13 mouse cellular contexts compared by ENCODE assay signal in genomic region chr1:182227141-182227963, GRCm38 (mm10). TPM values are rescaled to one million over a fixed set of nuclear protein-coding genes. Genes with fewer than 3 reads are reported as not detected.
A peak's percentile ranks its signal among the peaks of the same experiment; 100 is the strongest.
DNase-seq lines count a peak whose midpoint lies in the region; ATAC-seq lines count a peak whose summit lies in the region.
"Had no signal": no experiment of that assay in that cellular context is flagged by ENCODE, and none has a peak within 500 bp of the region (broad histone marks: within the 10 kb centered on the region; RNA-seq: fewer than 3 reads in every experiment).

No protein-coding gene starts in this region.

- H3K36me3 ChIP-seq in heart, embryonic 11.5 days (ENCODE audit: control insufficient read depth, insufficient read depth, low read length): no peaks in the 10 kb centered on the region
- no peaks in the 10 kb centered on the region for H3K36me3 ChIP-seq in heart, embryonic 15.5 days
- H3K36me3 ChIP-seq: limb, embryonic 13.5 days had no signal

- no peak overlapping the region for H3K4me2 ChIP-seq in heart, embryonic 11.5 days
- H3K4me2 ChIP-seq in heart, embryonic 15.5 days: no peak overlapping the region
- H3K4me2 ChIP-seq: limb, embryonic 13.5 days had no signal

- no peak overlapping the region for H3K9ac ChIP-seq in heart, embryonic 11.5 days (ENCODE audit: low read depth, low read length)
- H3K9ac ChIP-seq in heart, embryonic 15.5 days: no peak overlapping the region
- H3K9ac ChIP-seq: limb, embryonic 13.5 days had no signal

- intact Hi-C loops in left cerebral cortex, postnatal 25 days (cut with DNase I): no loop called here

- H3K4me1 ChIP-seq in heart, embryonic 11.5 days (ENCODE audit: control insufficient read depth, insufficient read depth, low read length): no peaks in the 10 kb centered on the region
- no peaks in the 10 kb centered on the region for H3K4me1 ChIP-seq in heart, embryonic 15.5 days (replicated peaks)

- no peak overlapping the region for H3K27ac ChIP-seq in heart, embryonic 11.5 days (ENCODE audit: low read depth, low read length)
- peak overlapping the region; percentile 29 for H3K27ac ChIP-seq in heart, embryonic 15.5 days
- H3K27ac ChIP-seq: limb, embryonic 13.5 days had no signal

- ATAC-seq in heart, embryonic 11.5 days (replicated peaks; ENCODE audit: insufficient number of reproducible peaks, low FRiP score, low TSS enrichment): no peak
- ATAC-seq in heart, embryonic 15.5 days (replicated peaks; ENCODE audit: insufficient number of reproducible peaks, insufficient read depth, low FRiP score, low read depth): 0 out of 2 replicates have a peak, but pooled peaks have one; percentile 14

- peak; percentile 94 for DNase-seq in heart, adult 11 months
- DNase-seq in NIH3T3 (ENCODE audit: low read depth): peak; percentile 24
- DNase-seq in kidney, postnatal 14 days: peak; percentile 70
- no peak for DNase-seq in left cerebral cortex, postnatal 25 days (ENCODE audit: low spot score in 2 of 2)
- DNase-seq in frontal cortex, postnatal 36 days (ENCODE audit: low spot score in 2 of 2): no peak
- DNase-seq in urinary bladder, adult 2 months (ENCODE audit: low spot score): no peak
- DNase-seq: cerebellum, adult 9-10 months; layer of hippocampus, adult 9-11 months; retina, postnatal 1 day had no signal

- 58% methylated on average over 12 of the region's 12 CpGs for WGBS in heart, embryonic 11.5 days (ENCODE audit: insufficient replicate concordance)
- 48% methylated on average over 12 of the region's 12 CpGs for WGBS in heart, embryonic 15.5 days

- H3K9me3 ChIP-seq in heart, embryonic 11.5 days (replicated peaks; ENCODE audit: control insufficient read depth, low read length): no peaks in the 10 kb centered on the region
- H3K9me3 ChIP-seq in heart, embryonic 15.5 days (replicated peaks): no peaks in the 10 kb centered on the region; the same call in 1 of the 2 replicates

- no peaks in the 10 kb centered on the region for H3K27me3 ChIP-seq in heart, embryonic 11.5 days (ENCODE audit: control insufficient read depth, insufficient read depth, low read length)
- H3K27me3 ChIP-seq in heart, embryonic 15.5 days: no peaks in the 10 kb centered on the region
- H3K27me3 ChIP-seq: limb, embryonic 13.5 days; megakaryocyte, embryonic 14.5 days had no signal

- no peak overlapping the region for H3K4me3 ChIP-seq in heart, embryonic 11.5 days (ENCODE audit: low read depth, low read length)
- no peak overlapping the region for H3K4me3 ChIP-seq in heart, embryonic 15.5 days
- H3K4me3 ChIP-seq: limb, embryonic 13.5 days had no signal

RNA-seq across cellular contexts. Expression of gene Degs1, which starts 55.3 kb away (rescaled TPM):
- 157 and 171 TPM in 2 replicates for polyA plus RNA-seq in heart, embryonic 11.5 days (2014; fragmentation: Nextera tagmentation; extraction: Ambion mirVana)
- 148 and 163 TPM in 2 replicates for polyA plus RNA-seq in heart, embryonic 15.5 days (2015; fragmentation: Nextera tagmentation; extraction: Ambion mirVana)
- 10 to 100 TPM; 75.5 to 75.6 TPM for total RNA-seq in left cerebral cortex, postnatal 25 days (2021)
- 71.9 and 84.2 TPM in 2 replicates for polyA plus RNA-seq in urinary bladder, adult 2 months (2012; rRNA removed)

Comparison
In these comparisons a context has a peak if more than half of its experiments do, and no peak if none do; other contexts are left out.
1. DNase-seq: peak in heart, adult 11 months (single experiment), NIH3T3 (single experiment) and kidney, postnatal 14 days (single experiment); none in left cerebral cortex, postnatal 25 days (0 of 2), frontal cortex, postnatal 36 days (0 of 2) and urinary bladder, adult 2 months (single experiment).